Mouse (Mus musculus): ENCODE measurements around the gene Dnajc5g.

The Dnajc5g gene

GRCm38 (mm10) chr5:31138241-31138967, 32.3 kb downstream of the Dnajc5g start, which contains the start of gene Ucn:
Gene Ucn, minus strand, starts transcription at chr5:31138829.
- CTCF ChIA-PET: interaction anchor here in 2 of 4 experiments (0.6 to 1.5 kb wide), 6 partner anchors 12 to 190 kb away, joined by 3 to 5 read pairs (median 4); no protein-coding TSS in a partner anchor
- POLR2A ChIA-PET: interaction anchor here (0.5 to 9.1 kb wide), 46 partner anchors 9 to 451 kb away, joined by 3 to 97 read pairs (median 4); partner anchors contain the start of genes Atraid (in 3 of the 4), Mpv17 (in 3 of the 4), Slc5a6 (in 3 of the 4) and Trim54 (in 3 of the 4)

GRCm38 (mm10) chr5:31138968-31139425, 32.9 kb downstream of the Dnajc5g start:
- ChIA-PET CTCF (interaction anchor here in 2 of 4 experiments (1.0 to 1.5 kb wide), 5 partner anchors 13 to 189 kb away, joined by 3 to 5 read pairs (median 4); no protein-coding TSS in a partner anchor), POLR2A (interaction anchor here (0.5 to 9.1 kb wide), 34 partner anchors 9 to 922 kb away, joined by 3 to 97 read pairs (median 5); partner anchors contain the start of genes Atraid (in 3 of the 4), Mpv17 (in 3 of the 4), Slc5a6 (in 3 of the 4) and Trim54 (in 3 of the 4))

GRCm38 (mm10) chr5:31149781-31150180, 43.7 kb downstream of the Dnajc5g start:
- CTCF ChIA-PET: interaction anchor here in 1 of 4 experiments (0.7 to 0.8 kb wide), 2 partner anchors 20 to 27 kb away, joined by 4 to 5 read pairs; no protein-coding TSS in a partner anchor
- POLR2A ChIA-PET: interaction anchor here in 2 of 4 experiments (1.0 to 11.5 kb wide), 6 partner anchors 11 to 261 kb away, joined by 5 to 141 read pairs (median 8); partner anchors contain the start of genes Agbl5 (in 1 of the 2), Eif2b4 (in 1 of the 2), Gm29609 (in 1 of the 2) and Gtf3c2 (in 1 of the 2)

- CTCF ChIA-PET: interaction anchor here in 2 of 4 experiments (0.6 to 2.3 kb wide), 4 partner anchors 13 to 69 kb away, joined by 3 to 6 read pairs (median 4); partner anchors contain the start of genes Trim54 (in 1 of the 2) and Ucn (in 1 of the 2)
- POLR2A ChIA-PET: interaction anchor here (0.5 to 11.5 kb wide), 21 partner anchors 12 to 169 kb away, joined by 3 to 141 read pairs (median 5); partner anchors contain the start of genes Gm29609 (in 3 of the 4), Gtf3c2 (in 3 of the 4), Ucn (in 2 of the 4) and Eif2b4 (in 1 of the 4)
These were observed 45.7 kb downstream of the Dnajc5g start for GRCm38 (mm10) chr5:31151746-31152145.

GRCm38 (mm10) chr5:31153516-31154151, 47.5 kb downstream of the Dnajc5g start:
- CTCF ChIA-PET: interaction anchor here in 2 of 4 experiments (0.5 to 0.6 kb wide), 2 partner anchors 105 to 239 kb away, joined by 3 to 4 read pairs; partner anchors contain the start of gene Slc5a6 (in 1 of the 2)
- POLR2A ChIA-PET: interaction anchor here (0.7 to 11.5 kb wide), 38 partner anchors 9 to 246 kb away, joined by 3 to 141 read pairs (median 4); partner anchors contain the start of genes Ucn (in 3 of the 4), Cad (in 2 of the 4), Eif2b4 (in 2 of the 4) and Gm29609 (in 2 of the 4)

GRCm38 (mm10) chr5:31154152-31154553, 48.1 kb downstream of the Dnajc5g start, which contains the start of gene Mpv17:
Gene Mpv17, minus strand, starts transcription at chr5:31154251.
- CTCF ChIA-PET: interaction anchor here in 2 of 4 experiments (0.5 to 0.6 kb wide), 3 partner anchors 106 to 239 kb away, joined by 3 to 5 read pairs (median 4); partner anchors contain the start of gene Slc5a6 (in 1 of the 2)
- POLR2A ChIA-PET: interaction anchor here (0.7 to 11.5 kb wide), 39 partner anchors 8 to 247 kb away, joined by 3 to 141 read pairs (median 5); partner anchors contain the start of genes Ucn (in 3 of the 4), Cad (in 2 of the 4), Eif2b4 (in 2 of the 4) and Gm29609 (in 2 of the 4)

Measured in embryonic stem cell, embryonic (primary cell).